Mouse (Mus musculus) midbrain, embryonic 13.5 days (tissue): ENCODE measurements around the gene Igfbpl1. TPM values are rescaled to one million over a fixed set of nuclear protein-coding genes. Genes with fewer than 3 reads are reported as not detected.
A peak's percentile ranks its signal among the peaks of the same experiment; 100 is the strongest.

ENCODE experiments used
- ATAC-seq: fragments of 200-750 bp; cut with Nextera tagmentation; 2 replicates; pipeline ENCODE4 v1.8.0; 2017; ENCODE audit warnings: mild to moderate bottlenecking, moderate TSS enrichment, moderate library complexity
- H3K27ac ChIP-seq: fragments of 300-500 bp; sonication (generic); 2 replicates; pipeline ENCODE4 v1.5.1; 2015; ENCODE audit warnings: inconsistent platforms, mild to moderate bottlenecking, moderate library complexity
- H3K27me3 ChIP-seq: fragments of 300-500 bp; sonication (generic); 2 replicates; pipeline ENCODE4 v1.6.1; 2015; ENCODE audit warnings: mild to moderate bottlenecking, inconsistent platforms
- H3K36me3 ChIP-seq: fragments of 300-500 bp; sonication (generic); 2 replicates; pipeline ENCODE4 v1.6.1; 2015; ENCODE audit warnings: mild to moderate bottlenecking, inconsistent platforms
- H3K4me1 ChIP-seq: fragments of 300-500 bp; sonication (generic); replicated peaks from 2 replicates; pipeline ENCODE4 v1.6.1; 2015; ENCODE audit warnings: inconsistent platforms
- H3K4me2 ChIP-seq: fragments of 300-500 bp; sonication (generic); replicated peaks from 2 replicates; pipeline ENCODE4 v1.6.1; 2015; ENCODE audit warnings: moderate library complexity, mild to moderate bottlenecking, inconsistent platforms
- H3K4me3 ChIP-seq: fragments of 300-500 bp; sonication (generic); replicated peaks from 2 replicates; pipeline ENCODE4 v1.5.1; 2015; ENCODE audit warnings: mild to moderate bottlenecking, inconsistent platforms
- H3K9ac ChIP-seq: fragments of 300-500 bp; sonication (generic); replicated peaks from 2 replicates; pipeline ENCODE4 v1.6.1; 2015; ENCODE audit warnings: mild to moderate bottlenecking, inconsistent platforms
- H3K9me3 ChIP-seq: fragments of 300-500 bp; sonication (generic); 2 replicates; pipeline ENCODE4 v1.6.1; 2016; ENCODE audit warnings: mild to moderate bottlenecking, inconsistent platforms
- WGBS: fragments of 180-500 bp; shearing (Covaris S2); methylation state at CpG from one replicate; pipeline ENCODE4 v1.1.7; 2015; 5-methylcytosine and 5-hydroxymethylcytosine counted together
- polyA plus RNA-seq: library from polyadenylated mRNA; unstranded; fragments of >200 nt; fragmentation: Nextera tagmentation; extraction: Ambion mirVana; gene quantifications from 2 replicates; pipeline ENCODE4 v1.2.1, GENCODE M21; 2015

Gene Igfbpl1
- polyA plus RNA-seq, 1 experiment from 2014 or later = 83.3 TPM

- Histone ChIP-seq H3K4me2 (no peak within 1 kb of the TSS), H3K4me1 (peaks cover 13% of the 10 kb centered on the region), H3K36me3 (no peaks in the 10 kb centered on the region), H3K4me3 (no peak within 1 kb of the TSS), H3K9ac (no peak within 1 kb of the TSS), H3K9me3 (no peaks in the 10 kb centered on the region), H3K27me3 (0 out of 2 replicates have a peak, but pooled peaks cover 10% of the 10 kb centered on the region), H3K27ac (no peak within 1 kb of the TSS)
- no peak for ATAC-seq
- 78% methylated on average over 10 of the region's 10 CpGs for WGBS
These were observed 21.5 kb upstream of the Igfbpl1 start, which contains the start of gene Stra6l for GRCm38 (mm10) chr4:45848109-45848824. Stra6l (plus strand) TSS chr4:45848664.

GRCm38 (mm10) chr4:45846263-45846662 is 19.5 kb upstream of the Igfbpl1 start:
- Histone ChIP-seq H3K27ac (no peak overlapping the region), H3K9ac (no peak overlapping the region), H3K4me3 (no peak overlapping the region), H3K36me3 (no peaks in the 10 kb centered on the region), H3K9me3 (no peaks in the 10 kb centered on the region), H3K4me2 (no peak overlapping the region), H3K4me1 (peaks cover 13% of the 10 kb centered on the region), H3K27me3 (0 out of 2 replicates have a peak, but pooled peaks cover 10% of the 10 kb centered on the region)
- ATAC-seq = no peak
- 91% methylated on average over 2 of the region's 2 CpGs for WGBS

DNA sequence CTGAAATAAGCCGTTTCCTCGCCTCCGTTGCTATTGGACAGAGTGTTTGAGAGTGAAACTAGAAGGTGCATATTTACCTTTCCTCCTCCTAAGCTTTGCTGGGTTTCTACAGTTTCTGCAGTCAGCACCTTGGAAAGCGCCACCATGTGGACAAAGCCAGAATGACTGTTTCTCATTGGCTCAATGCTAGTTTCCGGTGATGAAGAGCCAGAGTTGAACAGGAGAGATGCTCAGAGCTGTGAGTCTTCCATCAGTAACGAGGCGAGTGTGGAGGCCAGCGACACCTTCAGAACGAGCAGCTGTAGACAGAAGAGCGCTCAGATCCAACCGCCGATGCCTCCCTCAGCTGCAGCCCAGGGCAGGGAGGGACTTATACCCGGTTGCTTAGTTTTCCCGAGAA is 17.6 kb upstream of the Igfbpl1 start:
- WGBS = 41% methylated on average over 14 of the region's 14 CpGs
- Histone ChIP-seq H3K9ac (no peak overlapping the region), H3K4me1 (peaks cover 10% of the 10 kb centered on the region), H3K9me3 (no peaks in the 10 kb centered on the region), H3K27me3 (0 out of 2 replicates have a peak, but pooled peaks cover 10% of the 10 kb centered on the region), H3K36me3 (no peaks in the 10 kb centered on the region), H3K4me2 (no peak overlapping the region), H3K27ac (no peak overlapping the region), H3K4me3 (no peak overlapping the region)
- 0 out of 2 replicates have a peak, but pooled peaks have one; percentile 62 for ATAC-seq

DNA sequence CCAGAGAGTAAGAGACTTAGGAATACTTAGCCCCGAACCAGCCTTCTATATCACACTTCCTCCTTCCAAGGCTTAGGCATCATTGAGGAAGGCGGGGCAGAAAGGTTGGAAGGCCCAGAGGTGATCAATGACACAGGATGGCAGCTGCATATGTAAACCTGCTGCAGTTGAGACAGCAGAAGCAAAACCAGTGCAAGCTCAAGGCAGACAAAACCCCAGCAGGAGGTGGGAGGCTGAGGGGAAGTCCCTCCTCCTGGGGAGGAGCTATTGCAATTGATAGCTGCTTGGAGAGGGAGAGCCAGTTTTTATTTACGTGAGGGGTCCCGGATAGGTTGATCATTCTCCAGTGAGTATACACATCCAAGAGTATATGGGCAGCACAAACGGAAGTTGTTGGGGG is 6.7 kb upstream of the Igfbpl1 start:
- peaks cover 39% of the 10 kb centered on the region for H3K4me1 ChIP-seq
- peaks cover 20% of the 10 kb centered on the region for H3K27me3 ChIP-seq
- no peak overlapping the region for H3K27ac ChIP-seq
- H3K9ac ChIP-seq = no peak overlapping the region
- WGBS = 29% methylated on average over 5 of the region's 5 CpGs
- H3K36me3 ChIP-seq = no peaks in the 10 kb centered on the region
- no peak overlapping the region for H3K4me3 ChIP-seq
- no peak overlapping the region for H3K4me2 ChIP-seq
- no peak for ATAC-seq
- H3K9me3 ChIP-seq = no peaks in the 10 kb centered on the region

GRCm38 (mm10) chr4:45831996-45832395 is 5.3 kb upstream of the Igfbpl1 start:
- H3K9ac ChIP-seq = no peak overlapping the region
- no peak overlapping the region for H3K4me3 ChIP-seq
- peak overlapping the region; percentile 95 for H3K27ac ChIP-seq
- H3K27me3 ChIP-seq = peaks cover 34% of the 10 kb centered on the region
- H3K4me2 ChIP-seq = no peak overlapping the region
- WGBS = 74% methylated on average over 7 of the region's 7 CpGs
- H3K4me1 ChIP-seq = peaks cover 53% of the 10 kb centered on the region
- ATAC-seq = no peak
- no peaks in the 10 kb centered on the region for H3K36me3 ChIP-seq
- no peaks in the 10 kb centered on the region for H3K9me3 ChIP-seq

- Histone ChIP-seq H3K9me3 (no peaks in the 10 kb centered on the region), H3K4me2 (peak overlapping the region; percentile 35), H3K27ac (peak overlapping the region; percentile 95), H3K4me3 (no peak overlapping the region), H3K9ac (peak overlapping the region; percentile 52), H3K36me3 (no peaks in the 10 kb centered on the region), H3K27me3 (peaks cover 52% of the 10 kb centered on the region), H3K4me1 (peaks cover 70% of the 10 kb centered on the region)
- ATAC-seq = peak; percentile 47
- WGBS = 17% methylated on average over 13 of the region's 13 CpGs
These were observed 3.4 kb upstream of the Igfbpl1 start for GRCm38 (mm10) chr4:45829907-45830759.

GRCm38 (mm10) chr4:45824761-45825556 is 1.8 kb downstream of the Igfbpl1 start:
- H3K9ac ChIP-seq = peak overlapping the region; percentile 93
- peak overlapping the region; percentile 81 for H3K4me2 ChIP-seq
- 22% methylated on average over 14 of the region's 14 CpGs for WGBS
- no peak for ATAC-seq
- H3K27ac ChIP-seq = peak overlapping the region; percentile 98
- peak overlapping the region; percentile 68 for H3K4me3 ChIP-seq
- H3K36me3 ChIP-seq = peaks cover 13% of the 10 kb centered on the region
- peaks cover 98% of the 10 kb centered on the region for H3K4me1 ChIP-seq
- H3K27me3 ChIP-seq = peaks cover 44% of the 10 kb centered on the region
- H3K9me3 ChIP-seq = no peaks in the 10 kb centered on the region

GRCm38 (mm10) chr4:45824049-45824760 is 2.5 kb downstream of the Igfbpl1 start:
- peak; percentile 69 for ATAC-seq
- Histone ChIP-seq H3K9me3 (no peaks in the 10 kb centered on the region), H3K9ac (peak overlapping the region; percentile 93), H3K36me3 (peaks cover 13% of the 10 kb centered on the region), H3K4me2 (peak overlapping the region; percentile 81), H3K4me1 (peaks cover 98% of the 10 kb centered on the region), H3K27me3 (peaks cover 43% of the 10 kb centered on the region), H3K4me3 (peak overlapping the region; percentile 68), H3K27ac (peak overlapping the region; percentile 98)
- WGBS = 4% methylated on average over 10 of the region's 10 CpGs

DNA sequence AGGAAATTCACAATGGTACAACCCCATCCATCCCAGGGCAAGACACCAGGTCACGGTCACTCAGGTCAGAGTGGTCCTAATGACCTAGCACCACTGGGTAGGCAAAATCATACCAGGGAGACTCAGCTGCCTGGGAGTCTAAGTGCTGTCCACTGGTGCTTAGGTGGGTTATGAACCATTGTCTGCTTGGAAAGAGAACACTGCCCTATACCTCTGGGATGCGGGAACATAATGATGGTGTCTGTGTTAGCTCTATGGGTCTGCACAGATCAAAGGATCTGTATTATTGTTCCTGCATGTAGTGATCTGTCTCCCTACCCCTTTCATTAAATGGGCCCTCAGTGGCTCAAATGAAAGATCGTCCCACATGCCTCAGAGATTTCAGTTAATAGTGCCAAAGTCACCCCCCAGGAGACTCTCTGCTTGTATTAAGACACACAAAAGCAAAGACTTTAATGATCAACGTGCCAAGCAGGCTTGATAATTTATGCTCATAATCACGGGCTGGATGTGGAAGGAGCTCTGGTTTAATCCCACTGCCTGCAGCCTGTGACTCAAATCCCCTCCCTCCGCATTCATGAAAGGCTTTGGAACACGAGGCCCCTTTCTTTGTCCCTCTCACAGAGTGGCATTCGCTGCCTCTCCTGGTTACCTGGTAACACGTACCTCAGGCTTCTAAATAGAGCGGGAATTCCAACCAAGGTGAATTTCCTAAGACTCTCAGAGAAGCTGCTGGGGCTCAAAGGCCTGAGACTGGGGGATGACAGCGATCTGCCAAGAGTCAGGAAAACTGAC is 3.7 kb downstream of the Igfbpl1 start:
- Histone ChIP-seq H3K27ac (peak overlapping the region; percentile 98), H3K9ac (peak overlapping the region; percentile 93), H3K27me3 (peaks cover 32% of the 10 kb centered on the region), H3K4me3 (peak overlapping the region; percentile 68), H3K36me3 (peaks cover 13% of the 10 kb centered on the region), H3K4me1 (peaks cover 98% of the 10 kb centered on the region), H3K4me2 (peak overlapping the region; percentile 81), H3K9me3 (no peaks in the 10 kb centered on the region)
- WGBS = 5% methylated on average over 11 of the region's 11 CpGs
- peak; percentile 47 for ATAC-seq

GRCm38 (mm10) chr4:45821995-45822394 is 4.7 kb downstream of the Igfbpl1 start:
- H3K36me3 ChIP-seq = peaks cover 13% of the 10 kb centered on the region
- peak overlapping the region; percentile 98 for H3K27ac ChIP-seq
- no peak overlapping the region for H3K9ac ChIP-seq
- H3K4me1 ChIP-seq = peaks cover 98% of the 10 kb centered on the region
- H3K9me3 ChIP-seq = no peaks in the 10 kb centered on the region
- 21% methylated on average over 3 of the region's 3 CpGs for WGBS
- peaks cover 22% of the 10 kb centered on the region for H3K27me3 ChIP-seq
- H3K4me2 ChIP-seq = no peak overlapping the region; the same call in 1 of the 2 replicates
- no peak overlapping the region for H3K4me3 ChIP-seq
- ATAC-seq = no peak
